Mouse (Mus musculus): ENCODE measurements at regions not wholly inside any gene's neighbourhood (a gene's known extent, or its start where the extent isn't known, plus 50 kb on each side); places are given as distances from the start of the nearest gene placed in this dataset.
"Not testable (repeated sequence)": the region's sequence is repeated elsewhere in the genome, so short reads cannot be mapped to it uniquely, and the experiment has no call there.

- no peaks in the 10 kb centered on the region for H3K9me3 ChIP-seq (replicated peaks; ENCODE audit: control insufficient read depth, low read length)
- ATAC-seq (no peak), DNase-seq (ENCODE audit: low spot score) (no peak)
- H3K27ac ChIP-seq (ENCODE audit: low read depth, low read length): no peak overlapping the region
- H3K9ac ChIP-seq (ENCODE audit: low read length): no peak overlapping the region
- H3K4me2 ChIP-seq (ENCODE audit: low read length): no peak overlapping the region
- no peaks in the 10 kb centered on the region for H3K4me1 ChIP-seq (ENCODE audit: control insufficient read depth, insufficient read depth, low read length)
- H3K36me3 ChIP-seq (ENCODE audit: control insufficient read depth, insufficient read depth, low read length): no peaks in the 10 kb centered on the region
- no peaks in the 10 kb centered on the region for H3K27me3 ChIP-seq (replicated peaks; ENCODE audit: control insufficient read depth, insufficient read depth, low read length)
- WGBS: 80% methylated on average over 11 of the region's 11 CpGs
- no peak overlapping the region for H3K4me3 ChIP-seq (ENCODE audit: low read depth, low read length)
Measured at GRCm38 (mm10) chr3:129412126-129412960, 79.8 kb upstream of the Enpep start.

DNA sequence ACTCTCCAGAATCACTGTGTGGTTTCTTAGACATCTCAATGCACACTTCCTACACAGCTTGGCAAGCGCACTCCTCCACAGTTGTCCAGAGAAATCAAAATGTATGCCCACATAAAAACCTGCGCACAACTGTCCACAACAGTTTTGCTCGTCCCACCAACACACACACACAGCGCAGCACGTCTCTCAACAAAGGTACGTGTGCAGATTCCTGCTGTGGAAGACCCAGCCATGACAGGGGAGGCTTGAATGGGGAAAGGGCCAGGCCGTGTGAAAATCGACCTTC, 80.4 kb upstream of the Enpep start:
- Histone ChIP-seq H3K9ac (ENCODE audit: low read length) (no peak overlapping the region), H3K9me3 (replicated peaks; ENCODE audit: control insufficient read depth, low read length) (no peaks in the 10 kb centered on the region), H3K4me1 (ENCODE audit: control insufficient read depth, insufficient read depth, low read length) (no peaks in the 10 kb centered on the region), H3K27ac (ENCODE audit: low read depth, low read length) (no peak overlapping the region), H3K36me3 (ENCODE audit: control insufficient read depth, insufficient read depth, low read length) (no peaks in the 10 kb centered on the region), H3K4me3 (ENCODE audit: low read depth, low read length) (no peak overlapping the region), H3K4me2 (ENCODE audit: low read length) (no peak overlapping the region), H3K27me3 (replicated peaks; ENCODE audit: control insufficient read depth, insufficient read depth, low read length) (no peaks in the 10 kb centered on the region)
- ATAC-seq: no peak
- WGBS: 93% methylated on average over 8 of the region's 8 CpGs
- DNase-seq (ENCODE audit: low spot score): no peak

DNA sequence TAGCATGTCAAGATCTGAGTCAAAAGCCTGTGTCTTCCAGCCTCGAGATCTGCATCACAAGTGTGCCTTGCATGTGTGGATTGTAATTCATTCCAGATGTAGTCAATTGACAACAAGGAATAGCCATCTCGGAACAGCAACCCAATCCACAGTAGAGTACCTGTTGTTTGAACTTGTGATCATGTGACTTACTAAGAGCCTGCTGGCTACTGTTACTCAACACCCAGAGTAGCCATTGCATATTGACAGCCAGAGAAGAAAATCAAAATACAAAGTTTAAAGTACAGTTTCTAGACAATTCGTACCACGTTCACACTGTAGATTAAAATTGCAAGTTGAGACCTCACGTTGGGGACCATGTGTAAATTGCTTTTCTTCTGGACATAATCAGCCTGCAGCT, 83.1 kb upstream of the Enpep start:
- no peak overlapping the region for H3K9ac ChIP-seq (ENCODE audit: low read length)
- no peak overlapping the region for H3K27ac ChIP-seq (ENCODE audit: low read depth, low read length)
- H3K4me2 ChIP-seq (ENCODE audit: low read length): no peak overlapping the region
- no peaks in the 10 kb centered on the region for H3K9me3 ChIP-seq (replicated peaks; ENCODE audit: control insufficient read depth, low read length)
- no peak overlapping the region for H3K4me3 ChIP-seq (ENCODE audit: low read depth, low read length)
- DNase-seq (ENCODE audit: low spot score) (no peak), ATAC-seq (no peak)
- H3K27me3 ChIP-seq (replicated peaks; ENCODE audit: control insufficient read depth, insufficient read depth, low read length): no peaks in the 10 kb centered on the region
- no peaks in the 10 kb centered on the region for H3K4me1 ChIP-seq (ENCODE audit: control insufficient read depth, insufficient read depth, low read length)
- no peaks in the 10 kb centered on the region for H3K36me3 ChIP-seq (ENCODE audit: control insufficient read depth, insufficient read depth, low read length)
- 89% methylated on average over 5 of the region's 5 CpGs for WGBS

DNA sequence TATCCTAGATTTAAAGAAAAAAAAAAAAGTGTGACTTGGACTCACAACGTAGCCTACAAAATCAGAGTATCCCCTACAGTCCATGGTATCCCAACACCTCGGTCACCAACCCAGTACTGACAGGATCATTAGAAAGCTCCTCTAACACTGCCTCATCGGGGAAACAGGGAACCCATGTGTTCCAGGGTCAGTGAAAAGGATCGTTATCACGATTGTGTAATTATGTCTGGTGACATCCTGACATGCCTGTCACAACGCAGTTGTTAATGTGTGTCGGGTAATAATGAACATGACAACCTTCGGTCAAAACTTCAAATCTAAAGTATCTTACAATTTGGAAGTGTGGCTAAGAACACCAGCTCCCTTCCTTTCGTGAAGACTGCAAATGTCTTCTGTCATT, 83.8 kb upstream of the Enpep start:
- DNase-seq (ENCODE audit: low spot score): no peak

GRCm38 (mm10) chr3:129421620-129422239, 89.2 kb upstream of the Enpep start:
- H3K9me3 ChIP-seq (replicated peaks; ENCODE audit: control insufficient read depth, low read length); H3K27ac ChIP-seq (ENCODE audit: low read depth, low read length); H3K4me3 ChIP-seq (ENCODE audit: low read depth, low read length); H3K4me1 ChIP-seq (ENCODE audit: control insufficient read depth, insufficient read depth, low read length); H3K9ac ChIP-seq (ENCODE audit: low read length); ATAC-seq; H3K36me3 ChIP-seq (ENCODE audit: control insufficient read depth, insufficient read depth, low read length); H3K27me3 ChIP-seq (replicated peaks; ENCODE audit: control insufficient read depth, insufficient read depth, low read length); H3K4me2 ChIP-seq (ENCODE audit: low read length): not testable (repeated sequence)
- peak; percentile 48 for DNase-seq (ENCODE audit: low spot score)
- 54% methylated on average over 8 of the region's 10 CpGs for WGBS

More for the DNA sequence above, 83.8 kb upstream of the Enpep start:
- peak; percentile 42; the same call in 1 of the 2 replicates for ATAC-seq
- Histone ChIP-seq H3K4me2 (ENCODE audit: low read length) (no peak overlapping the region), H3K36me3 (ENCODE audit: control insufficient read depth, insufficient read depth, low read length) (no peaks in the 10 kb centered on the region), H3K4me3 (ENCODE audit: low read depth, low read length) (no peak overlapping the region), H3K9me3 (replicated peaks; ENCODE audit: control insufficient read depth, low read length) (no peaks in the 10 kb centered on the region), H3K27me3 (replicated peaks; ENCODE audit: control insufficient read depth, insufficient read depth, low read length) (no peaks in the 10 kb centered on the region), H3K4me1 (ENCODE audit: control insufficient read depth, insufficient read depth, low read length) (no peaks in the 10 kb centered on the region), H3K9ac (ENCODE audit: low read length) (no peak overlapping the region), H3K27ac (ENCODE audit: low read depth, low read length) (no peak overlapping the region)
- 46% methylated on average over 9 of the region's 9 CpGs for WGBS

GRCm38 (mm10) chr3:129428750-129429149, 96.2 kb upstream of the Enpep start:
- H3K4me2 ChIP-seq (ENCODE audit: low read length): no peak overlapping the region
- no peaks in the 10 kb centered on the region for H3K27me3 ChIP-seq (replicated peaks; ENCODE audit: control insufficient read depth, insufficient read depth, low read length)
- DNase-seq (ENCODE audit: low spot score): peak; percentile 7
- no peaks in the 10 kb centered on the region; the same call in 1 of the 2 replicates for H3K4me1 ChIP-seq (ENCODE audit: control insufficient read depth, insufficient read depth, low read length)
- no peaks in the 10 kb centered on the region for H3K36me3 ChIP-seq (ENCODE audit: control insufficient read depth, insufficient read depth, low read length)
- 76% methylated on average over 2 of the region's 2 CpGs for WGBS
- no peak overlapping the region for H3K9ac ChIP-seq (ENCODE audit: low read length)
- H3K4me3 ChIP-seq (ENCODE audit: low read depth, low read length): no peak overlapping the region
- ATAC-seq: no peak
- H3K9me3 ChIP-seq (replicated peaks; ENCODE audit: control insufficient read depth, low read length): no peaks in the 10 kb centered on the region
- no peak overlapping the region for H3K27ac ChIP-seq (ENCODE audit: low read depth, low read length)

GRCm38 (mm10) chr3:129429161-129430111, 96.9 kb upstream of the Enpep start:
- Histone ChIP-seq H3K27ac (ENCODE audit: low read depth, low read length) (no peak overlapping the region), H3K9me3 (replicated peaks; ENCODE audit: control insufficient read depth, low read length) (no peaks in the 10 kb centered on the region), H3K27me3 (replicated peaks; ENCODE audit: control insufficient read depth, insufficient read depth, low read length) (no peaks in the 10 kb centered on the region), H3K4me2 (ENCODE audit: low read length) (no peak overlapping the region), H3K4me3 (ENCODE audit: low read depth, low read length) (no peak overlapping the region), H3K9ac (ENCODE audit: low read length) (no peak overlapping the region), H3K36me3 (ENCODE audit: control insufficient read depth, insufficient read depth, low read length) (no peaks in the 10 kb centered on the region), H3K4me1 (ENCODE audit: control insufficient read depth, insufficient read depth, low read length) (no peaks in the 10 kb centered on the region; the same call in 1 of the 2 replicates)
- ATAC-seq (no peak), DNase-seq (ENCODE audit: low spot score) (peak; percentile 29)
- 52% methylated on average over 8 of the region's 8 CpGs for WGBS

DNA sequence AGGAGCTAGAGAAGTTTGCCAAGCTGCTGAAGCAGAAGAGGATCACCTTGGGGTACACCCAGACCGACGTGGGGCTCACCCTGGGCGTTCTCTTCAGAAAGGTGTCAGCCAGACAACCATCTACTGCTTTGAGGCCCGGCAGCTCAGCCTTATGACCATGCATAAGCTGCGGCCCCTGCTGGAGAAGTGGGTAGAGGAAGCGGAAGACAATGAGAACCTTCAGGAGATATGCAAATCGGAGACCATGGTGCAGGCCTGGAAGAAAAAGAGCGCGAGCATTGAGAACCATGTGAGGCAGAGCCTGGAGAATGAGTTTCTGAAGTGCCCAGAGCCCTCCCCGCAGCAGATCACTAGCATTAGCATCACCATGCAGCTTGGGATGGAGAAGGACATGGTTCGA, 98.1 kb upstream of the Elovl6 start:
- Histone ChIP-seq H3K4me3 (ENCODE audit: low read depth, low read length) (no peak overlapping the region), H3K4me2 (ENCODE audit: low read length) (no peak overlapping the region), H3K9me3 (replicated peaks; ENCODE audit: control insufficient read depth, low read length) (no peaks in the 10 kb centered on the region), H3K27me3 (replicated peaks; ENCODE audit: control insufficient read depth, insufficient read depth, low read length) (no peaks in the 10 kb centered on the region), H3K36me3 (ENCODE audit: control insufficient read depth, insufficient read depth, low read length) (no peaks in the 10 kb centered on the region), H3K9ac (ENCODE audit: low read length) (no peak overlapping the region), H3K4me1 (ENCODE audit: control insufficient read depth, insufficient read depth, low read length) (no peaks in the 10 kb centered on the region; the same call in 1 of the 2 replicates), H3K27ac (ENCODE audit: low read depth, low read length) (no peak overlapping the region)
- 64% methylated on average over 11 of the region's 11 CpGs for WGBS
- no peak for ATAC-seq
- no peak for DNase-seq (ENCODE audit: low spot score)
